Mouse (Mus musculus) G1E (cell line): Measurements from ENCODE around the gene Rgs3.

ENCODE experiments used
- CTCF ChIP-seq: IDR thresholded peaks from 2 replicates; pipeline ENCODE4 v1.5.1; 2012; ENCODE audit warnings: low read depth, low read length, inconsistent platforms, mixed read lengths
- GATA1 ChIP-seq: IDR thresholded peaks from 2 replicates; pipeline ENCODE4 v1.6.1; 2012; ENCODE audit warnings: borderline replicate concordance, low read length, inconsistent platforms, mixed read lengths

DNA sequence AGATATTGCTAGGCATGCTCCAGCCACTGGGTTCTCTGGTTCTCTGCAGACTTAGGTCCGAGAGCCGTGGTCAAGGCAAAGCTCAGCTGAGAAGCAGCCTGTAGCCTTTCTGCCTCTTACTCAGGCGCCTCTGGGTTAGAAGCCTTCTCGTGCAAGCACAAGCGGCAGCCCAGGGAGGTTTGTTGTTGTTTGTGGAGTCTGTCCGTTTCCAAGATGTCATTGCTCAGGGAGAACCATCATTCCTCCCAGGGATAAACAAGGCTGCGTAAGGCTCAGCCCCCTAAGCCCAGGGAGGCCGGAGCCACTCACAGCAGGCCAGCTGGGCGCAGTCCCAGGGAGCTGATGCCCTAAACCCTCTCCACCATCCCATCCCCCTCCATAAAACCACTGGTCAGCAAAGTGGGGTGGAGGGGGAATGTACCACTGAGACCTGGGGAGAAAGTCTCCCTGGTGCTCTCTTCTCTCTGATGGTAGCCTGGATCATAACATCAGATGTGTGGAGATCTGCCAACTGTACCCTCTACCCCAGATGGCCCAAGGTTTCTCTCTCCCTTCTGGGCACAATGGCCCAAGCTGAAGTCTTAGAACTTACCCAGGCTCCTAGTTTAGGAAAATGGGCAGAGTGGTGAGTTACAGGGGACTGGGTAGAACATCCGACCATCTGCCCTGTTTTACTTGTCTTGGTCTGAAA, 117.5 kb downstream of the Rgs3 start:
- TF ChIP-seq CTCF (no peak), GATA1 (no peak)
